Mouse (Mus musculus): ENCODE data around the gene Srarp.
A peak's percentile ranks its signal among the peaks of the same experiment; 100 is the strongest.

Srarp gene

DNA sequence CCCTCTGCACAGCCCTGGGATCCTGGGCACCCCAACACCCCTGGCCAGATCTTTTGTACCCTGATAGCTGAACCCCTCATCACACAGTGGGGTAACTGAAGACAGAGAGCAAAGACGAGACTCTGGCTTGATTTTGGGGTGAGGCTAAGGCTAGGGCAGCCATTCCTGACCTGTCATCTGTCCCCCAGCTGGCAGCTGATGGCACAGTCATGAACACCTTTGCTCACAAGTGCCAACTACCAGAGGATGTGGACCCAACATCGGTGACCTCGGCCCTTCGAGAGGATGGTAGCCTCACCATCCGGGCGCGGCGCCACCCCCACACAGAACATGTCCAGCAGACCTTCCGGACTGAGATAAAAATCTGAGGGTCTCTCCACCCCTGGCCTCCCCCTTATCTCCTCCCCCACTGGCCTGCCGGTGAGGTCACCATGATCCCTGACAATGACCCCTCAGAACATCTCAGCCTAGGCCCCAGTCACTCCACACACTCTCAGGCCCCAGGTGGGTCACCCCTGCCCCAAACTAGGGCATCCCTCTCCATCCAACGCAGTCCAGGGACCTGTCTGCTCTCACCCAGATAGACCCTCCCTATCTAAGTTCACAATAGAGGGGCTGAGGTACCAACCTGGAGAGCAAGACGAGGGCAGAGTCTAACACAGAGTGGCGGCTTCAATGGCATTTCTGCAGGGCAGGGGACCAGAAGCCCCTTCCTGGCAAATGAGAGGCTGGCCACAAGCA is 12.0 kb downstream of the Srarp start:
- DNase-seq = no peak

DNA sequence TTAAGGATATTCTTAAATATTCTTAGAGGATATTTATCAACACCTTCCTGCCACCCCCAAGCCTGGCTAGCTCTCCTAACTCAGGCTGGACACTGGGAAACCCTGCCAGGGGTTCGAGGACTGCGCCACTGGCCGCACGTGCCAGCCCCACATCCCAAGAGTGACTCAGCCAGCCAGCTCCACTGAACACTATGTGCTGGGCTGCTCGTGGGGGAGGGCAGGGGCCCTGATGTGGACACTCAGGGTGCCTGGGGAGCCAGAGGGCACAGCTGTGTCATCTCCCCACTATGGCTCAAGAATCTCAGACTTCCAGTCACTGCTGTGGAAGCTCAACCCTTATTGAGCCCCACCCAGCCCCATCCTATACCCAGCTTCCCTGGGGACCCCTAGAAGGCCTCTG is 12.6 kb downstream of the Srarp start:
- DNase-seq = no peak

DNA sequence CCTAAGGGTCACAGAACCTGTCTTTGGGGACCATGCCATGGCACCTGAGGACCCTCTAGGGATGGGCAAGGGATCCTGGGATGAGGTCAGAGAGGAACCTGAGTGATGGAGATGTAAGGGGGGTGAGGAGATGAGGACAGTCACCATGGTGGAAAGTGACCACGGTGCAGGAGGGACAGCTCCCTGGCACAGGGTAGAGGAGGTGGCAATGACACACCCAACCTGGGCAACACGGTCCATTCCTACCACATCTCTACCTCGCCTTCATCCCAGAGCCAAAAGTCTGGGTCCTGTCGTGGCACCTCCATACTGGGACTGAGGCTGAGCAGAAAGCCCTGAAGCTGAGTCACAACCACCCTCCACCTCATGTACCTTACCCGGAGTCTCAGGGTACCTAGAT is 13.1 kb downstream of the Srarp start:
- DNase-seq = no peak

DNA sequence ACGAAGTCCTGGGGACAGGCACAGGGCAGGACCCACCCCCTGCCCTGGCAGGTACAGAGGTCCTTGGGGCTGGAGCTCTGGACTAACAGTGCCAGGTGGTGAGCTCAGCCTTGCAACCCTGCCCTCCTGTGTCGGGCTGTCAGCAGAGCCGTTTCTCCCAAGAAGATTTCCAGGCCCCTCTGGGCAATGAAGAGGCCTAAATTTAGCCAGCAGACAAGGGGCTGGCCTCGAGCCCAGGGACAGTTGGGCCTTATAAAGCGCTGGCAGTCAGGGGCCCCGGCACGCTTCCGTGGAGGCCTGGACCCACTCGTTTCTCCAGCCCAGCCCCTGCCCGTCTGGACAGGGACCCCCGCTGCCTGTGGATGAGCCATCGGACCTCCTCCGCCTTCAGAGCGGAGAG is 14.5 kb downstream of the Srarp start:
- no peak for DNase-seq

DNA sequence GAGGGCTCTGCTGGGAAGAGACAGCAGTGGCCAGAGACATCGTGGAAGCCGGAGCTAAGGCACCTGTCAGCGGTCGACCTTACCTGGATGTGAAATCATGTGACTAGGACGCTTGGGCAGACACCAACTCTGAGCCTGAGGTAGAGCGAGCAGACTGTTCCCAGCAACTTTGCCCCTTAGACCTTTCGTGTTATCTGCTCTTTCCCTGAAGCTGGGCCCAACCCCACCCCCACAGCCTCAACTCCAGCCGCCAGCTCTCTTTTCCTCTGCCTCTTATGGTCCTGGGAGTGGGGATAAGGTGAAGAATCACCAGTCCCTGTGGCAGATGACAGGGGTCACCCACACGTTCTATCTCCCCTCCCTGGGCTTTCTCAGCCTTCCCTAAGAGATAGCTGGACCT is 15.0 kb downstream of the Srarp start:
- no peak for DNase-seq

DNA sequence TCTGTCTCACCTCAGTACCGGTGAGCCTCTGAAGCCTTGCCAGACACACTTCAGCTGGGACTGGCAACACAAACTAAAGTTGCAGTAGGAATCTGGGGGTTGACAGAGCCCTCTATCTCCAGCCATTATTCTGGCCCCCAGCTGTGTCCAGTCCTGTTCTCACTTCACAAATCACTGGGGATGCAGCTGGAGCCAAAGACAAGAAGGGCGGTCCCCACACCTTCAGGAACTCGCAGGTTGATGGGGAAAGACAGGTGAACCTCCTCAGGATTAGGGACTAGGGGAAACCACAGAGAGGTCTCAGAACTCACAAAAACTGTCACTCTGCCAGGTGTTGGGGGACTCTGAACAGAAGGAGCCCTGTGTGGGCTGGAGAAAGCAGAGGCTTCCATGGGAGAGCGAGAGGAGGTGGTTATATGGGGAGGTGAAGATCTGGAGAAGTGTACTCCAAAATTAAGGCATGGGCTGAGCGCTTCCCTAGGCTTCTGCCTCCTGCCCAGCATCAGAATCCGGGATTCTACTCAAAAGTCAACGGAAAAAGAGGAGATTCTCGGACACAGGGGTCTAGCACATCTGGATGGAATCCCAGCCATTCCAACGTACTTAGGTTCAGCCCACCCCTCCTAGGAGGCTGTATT is 15.6 kb downstream of the Srarp start, which contains the start of gene Hspb7:
Gene Hspb7 (plus strand): TSS at position 588 of the 638 bp plus-strand sequence.
- no peak for DNase-seq

DNA sequence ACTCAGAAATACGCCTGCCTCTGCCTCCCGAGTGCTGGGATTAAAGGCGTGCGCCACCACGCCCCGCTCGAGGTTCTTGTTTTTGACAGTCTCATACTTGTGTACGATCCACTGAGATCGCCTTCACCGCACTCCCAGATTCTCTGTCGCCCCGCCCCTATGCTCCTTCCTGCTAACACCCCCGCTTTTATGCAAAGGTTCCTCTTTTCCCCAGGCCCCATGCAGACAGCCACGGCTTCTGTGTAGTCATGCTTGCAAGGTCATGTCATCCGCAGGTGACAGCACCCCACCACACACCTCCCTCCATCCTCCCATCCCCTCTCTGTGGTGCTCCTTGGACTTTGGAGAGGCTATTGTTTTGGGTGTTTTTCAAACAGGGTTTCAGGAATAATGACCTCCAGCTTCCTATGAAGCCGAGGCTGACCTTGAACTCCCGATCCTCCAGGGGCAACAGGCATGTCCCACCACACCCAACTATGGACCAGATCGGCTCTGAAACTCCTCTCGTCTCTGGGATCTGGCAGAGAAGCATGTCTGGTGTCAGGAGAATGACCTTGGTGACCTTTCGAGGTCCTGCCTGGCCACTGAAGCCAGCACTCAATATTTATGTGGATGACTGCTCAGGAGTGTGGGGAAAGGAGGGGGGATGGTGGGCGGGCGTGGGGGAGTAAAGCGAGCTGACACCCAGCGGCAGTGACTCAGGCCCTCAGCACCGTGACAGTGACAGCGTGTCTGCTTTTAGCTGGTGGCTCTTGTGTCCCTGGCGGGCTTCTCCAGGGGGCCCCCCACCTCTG is 16.3 kb downstream of the Srarp start:
- DNase-seq = no peak

DNA sequence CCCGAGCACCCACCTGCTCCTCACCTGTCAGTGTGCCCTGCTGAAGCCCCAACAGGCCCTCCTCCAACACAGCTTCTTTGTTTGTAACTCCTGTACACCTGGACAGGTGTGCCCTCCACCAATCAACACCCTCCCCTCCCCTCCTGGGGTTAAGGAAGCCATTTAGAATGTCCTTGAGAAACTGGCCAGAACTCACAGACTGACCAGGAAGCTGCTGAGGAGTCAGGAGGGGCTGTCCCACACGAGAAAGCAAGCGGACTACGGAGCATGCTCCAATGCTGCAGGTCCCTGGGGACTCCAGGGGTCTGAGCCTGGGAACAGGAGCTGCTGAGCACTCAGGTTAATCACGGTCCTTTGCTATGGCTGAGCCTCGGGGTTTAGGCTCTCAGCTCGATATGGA is 20.0 kb downstream of the Srarp start, which contains the start of gene Clcnkb:
Gene Clcnkb (minus strand): TSS at position 91 of the 400 bp plus-strand sequence.
- DNase-seq = no peak

DNA sequence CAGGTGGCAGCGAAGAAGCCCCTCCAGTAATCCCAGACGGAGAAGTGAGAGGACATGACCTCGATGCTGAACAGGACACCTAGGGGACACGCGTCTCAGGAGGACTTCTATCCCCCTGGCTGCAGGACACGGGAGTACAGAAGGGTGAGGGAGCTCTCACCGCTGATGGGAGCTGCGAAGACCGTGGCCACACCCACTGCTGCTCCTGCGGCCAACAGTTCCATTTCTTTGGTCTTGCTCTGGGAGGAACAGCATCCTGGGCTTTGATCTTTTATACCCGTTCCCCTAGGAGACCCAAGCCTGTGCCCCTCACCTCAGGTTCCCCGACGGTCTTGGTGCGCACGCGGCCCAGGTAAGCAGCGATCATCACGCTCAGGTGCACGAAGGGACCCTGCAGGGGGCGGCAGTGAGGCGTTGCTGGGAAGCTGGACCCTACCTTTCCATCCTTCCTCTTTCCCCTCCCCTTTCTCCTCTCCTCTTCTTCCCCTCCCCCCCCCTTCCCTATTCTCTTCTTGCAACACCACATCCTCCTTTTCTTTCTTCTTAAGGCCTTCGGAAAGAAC is 24.4 kb downstream of the Srarp start:
- DNase-seq = no peak

DNA sequence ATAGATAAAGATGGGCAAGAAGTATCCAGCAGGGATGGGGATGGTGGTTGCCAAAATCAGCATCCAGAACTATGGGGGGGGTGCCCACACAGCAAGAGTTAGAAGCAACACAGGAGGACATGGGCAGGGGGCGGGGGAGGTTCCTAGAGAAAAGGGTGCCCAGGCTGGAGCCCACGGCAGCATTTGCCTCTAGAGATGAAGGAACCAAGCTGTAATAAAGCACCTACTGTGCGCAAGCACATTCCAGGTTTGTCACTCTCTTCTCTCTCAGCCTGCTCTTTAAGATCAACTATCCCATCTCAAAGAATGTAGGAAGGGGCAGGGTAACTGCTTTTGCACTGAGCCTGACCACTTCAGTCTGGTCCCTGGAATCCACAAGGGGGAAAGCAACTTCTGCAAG is 27.3 kb downstream of the Srarp start:
- DNase-seq = no peak

DNA sequence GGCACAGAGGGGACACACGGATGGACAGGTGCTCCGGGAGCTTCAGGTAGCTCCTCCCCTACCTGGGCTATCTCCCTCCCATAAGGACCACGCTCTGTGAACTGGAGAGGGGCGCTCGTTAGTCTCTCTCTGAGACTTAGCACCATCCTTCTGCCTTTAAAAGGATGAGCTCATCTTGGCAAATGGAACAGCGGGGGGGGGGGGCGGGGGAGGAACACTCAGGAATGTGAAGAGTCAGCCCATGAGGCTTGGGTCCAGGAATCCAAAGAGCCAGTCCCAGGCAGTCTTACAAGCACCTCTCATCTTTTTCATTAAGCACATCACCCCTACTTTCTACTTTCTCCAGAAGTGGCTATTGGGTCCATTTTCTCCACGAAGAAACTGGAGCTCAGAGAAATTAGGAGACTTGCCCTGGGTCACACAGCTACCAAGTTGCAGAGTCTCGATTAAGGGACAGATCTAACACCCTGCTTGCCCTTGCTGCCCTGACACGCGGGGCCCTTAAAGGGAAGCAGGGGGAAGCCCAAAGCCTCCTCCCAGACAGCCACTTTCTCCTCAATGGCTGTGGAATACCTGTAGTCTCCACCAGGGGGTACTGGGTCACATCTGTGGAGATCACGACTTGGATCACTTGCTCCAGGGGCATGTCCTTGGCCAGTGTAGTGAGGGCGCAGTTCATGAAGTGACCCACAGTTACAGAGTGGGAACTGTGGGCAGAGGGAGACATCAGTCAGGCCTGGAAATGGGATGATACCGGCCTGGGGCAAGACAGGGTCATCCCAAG is 29.2 kb downstream of the Srarp start:
- DNase-seq = no peak

DNA sequence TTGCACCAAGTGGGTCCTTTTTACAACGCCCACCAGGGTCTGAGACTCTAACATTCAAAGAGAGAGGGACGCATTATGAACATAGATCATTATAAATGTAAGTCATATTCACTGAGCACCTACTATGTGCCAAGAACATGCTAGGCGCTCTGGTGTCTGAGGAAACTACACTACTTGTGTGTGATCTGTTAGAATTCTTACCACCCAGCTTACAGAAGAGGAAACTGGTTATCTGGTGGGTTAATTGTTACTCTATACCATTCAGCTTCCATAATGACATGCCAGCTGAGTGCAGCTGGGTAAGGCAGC is 30.6 kb downstream of the Srarp start:
- DNase-seq = no peak

DNA sequence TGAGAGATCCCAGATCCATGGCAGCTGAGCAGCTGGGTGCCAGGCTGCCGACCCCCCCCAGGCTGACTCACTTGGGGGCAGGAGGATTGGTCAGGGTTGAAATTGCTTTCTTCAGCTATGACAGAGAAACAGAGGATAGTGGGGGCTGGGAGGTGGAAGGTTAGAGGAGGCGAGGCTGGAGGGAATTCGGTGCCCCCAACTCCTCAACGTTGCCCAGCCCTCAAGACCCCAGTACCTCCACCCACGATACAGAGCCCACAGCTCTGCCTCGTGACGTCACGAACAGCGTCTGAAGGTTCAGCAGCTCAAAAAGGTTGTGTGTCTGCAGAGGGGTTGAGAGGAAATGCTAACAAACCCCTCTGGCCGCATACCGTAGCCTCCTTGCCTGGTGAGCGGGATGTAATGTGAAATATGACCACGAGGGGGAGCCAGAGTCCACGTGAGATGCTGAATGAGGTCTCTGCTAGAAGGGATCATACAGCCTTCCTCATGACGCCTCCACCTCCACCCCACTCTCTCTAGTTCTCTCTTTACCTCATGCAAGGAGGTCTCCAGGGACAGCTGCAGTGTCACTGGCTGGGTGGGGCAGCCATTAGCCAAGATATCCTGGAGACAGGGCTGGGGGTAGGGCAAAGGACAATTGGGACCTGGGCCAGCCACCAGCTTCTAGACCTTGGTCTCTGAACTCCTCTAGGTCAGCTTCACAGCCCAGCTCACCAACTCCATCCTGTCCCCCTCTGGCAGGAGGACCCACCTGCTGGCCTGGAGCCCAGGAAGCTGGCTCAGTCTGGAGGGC is 31.2 kb downstream of the Srarp start:
- DNase-seq = peak; percentile 86

DNA sequence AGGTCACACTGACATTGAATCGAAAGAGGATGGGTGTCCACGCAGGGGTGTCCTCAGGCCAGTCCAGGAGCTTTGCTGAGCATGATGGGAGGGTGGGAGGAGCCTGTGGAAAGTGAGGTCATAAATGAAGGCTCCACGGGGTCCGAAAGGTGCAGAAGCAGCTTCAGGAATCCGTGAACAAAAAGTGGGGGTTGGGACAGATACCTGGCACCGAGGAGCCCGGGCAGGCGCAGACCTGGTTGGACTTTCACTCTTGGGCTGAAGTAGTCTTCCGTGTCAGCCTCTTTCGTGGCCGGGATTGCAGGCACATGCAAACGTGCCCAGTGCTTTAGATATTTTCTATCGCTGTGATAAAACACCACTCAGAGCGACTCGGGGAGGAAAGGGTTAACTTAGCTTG is 35.7 kb downstream of the Srarp start:
- DNase-seq = no peak

DNA sequence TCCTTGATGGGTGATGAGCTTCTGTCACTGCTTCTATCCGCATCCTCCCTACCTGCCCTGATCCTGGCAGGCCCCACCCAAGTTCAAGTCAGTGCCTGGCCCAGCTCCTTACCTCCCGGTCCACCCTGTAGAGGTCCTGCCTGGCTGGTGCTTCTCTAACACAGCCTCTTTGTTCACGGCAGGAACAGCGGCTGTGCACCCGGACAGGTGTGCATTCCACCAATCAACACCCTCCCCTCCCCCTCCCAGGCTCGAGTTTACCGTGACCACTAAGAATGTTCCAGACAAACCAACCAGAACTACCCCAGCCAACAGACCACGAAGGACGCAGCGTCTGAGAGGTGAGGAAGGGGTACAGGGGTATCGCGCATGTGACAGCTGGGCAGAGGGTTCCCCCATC is 37.4 kb downstream of the Srarp start, which contains the start of gene Clcnka:
Gene Clcnka (minus strand): TSS at position 180 of the 400 bp plus-strand sequence.
- no peak for DNase-seq

DNA sequence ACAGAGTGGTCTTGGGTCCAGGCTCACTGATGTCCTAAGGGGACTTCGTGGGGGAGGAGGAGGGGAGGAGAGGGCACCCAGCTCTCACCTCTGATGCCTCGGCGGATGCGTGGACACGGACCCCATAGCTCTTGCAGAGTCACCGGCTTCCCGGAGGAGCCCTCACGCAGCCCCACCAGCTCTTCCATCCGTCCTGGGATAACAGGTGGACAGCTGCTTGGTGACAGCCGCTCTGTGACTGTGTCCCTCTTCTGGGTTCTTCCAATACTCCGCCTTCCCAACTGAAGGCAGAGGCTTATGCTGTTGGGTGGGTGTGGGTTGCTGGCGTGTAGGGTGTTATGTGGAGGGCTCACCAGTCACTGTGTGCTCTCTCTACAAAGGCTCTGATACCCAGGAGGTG is 38.0 kb downstream of the Srarp start:
- no peak for DNase-seq

DNA sequence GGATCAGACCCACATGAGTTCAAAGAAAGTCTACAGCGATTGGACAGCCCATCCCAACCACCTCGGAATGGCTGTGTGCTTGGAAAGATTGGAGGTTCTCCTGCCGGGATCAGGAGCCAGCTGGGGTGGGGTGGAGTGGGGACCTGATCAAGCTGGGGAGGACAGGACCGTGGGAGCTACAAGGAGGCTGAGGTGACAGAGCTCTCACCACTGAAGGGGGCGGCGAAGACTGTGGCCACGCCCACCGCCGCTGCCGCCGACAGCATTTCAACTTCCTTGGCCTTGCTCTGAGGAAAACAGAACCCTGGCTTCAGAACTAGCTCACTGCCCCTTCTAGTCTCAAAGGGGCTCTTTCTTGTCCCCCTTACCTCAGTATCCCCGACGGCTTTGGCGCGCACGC is 41.2 kb downstream of the Srarp start:
- no peak for DNase-seq

DNA sequence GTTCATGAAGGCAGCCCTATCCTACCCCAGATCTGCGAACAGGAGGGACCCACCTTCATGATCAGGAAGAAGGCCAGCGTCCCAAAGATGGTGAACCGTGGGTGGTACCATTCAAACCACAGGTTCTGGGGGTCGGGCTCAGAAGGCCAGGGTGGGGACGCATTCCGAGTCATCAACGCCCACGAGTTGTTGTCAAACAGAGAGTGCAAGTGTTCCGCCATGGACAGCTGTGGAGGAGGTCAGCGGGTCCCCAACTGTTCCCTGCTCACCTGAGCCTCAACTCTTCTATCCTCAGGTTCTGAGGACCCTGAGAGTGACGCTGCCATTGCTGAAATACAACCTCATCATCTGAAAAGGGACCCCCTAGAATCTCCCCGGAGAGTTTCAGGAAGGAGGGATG is 44.6 kb downstream of the Srarp start:
- DNase-seq = no peak

DNA sequence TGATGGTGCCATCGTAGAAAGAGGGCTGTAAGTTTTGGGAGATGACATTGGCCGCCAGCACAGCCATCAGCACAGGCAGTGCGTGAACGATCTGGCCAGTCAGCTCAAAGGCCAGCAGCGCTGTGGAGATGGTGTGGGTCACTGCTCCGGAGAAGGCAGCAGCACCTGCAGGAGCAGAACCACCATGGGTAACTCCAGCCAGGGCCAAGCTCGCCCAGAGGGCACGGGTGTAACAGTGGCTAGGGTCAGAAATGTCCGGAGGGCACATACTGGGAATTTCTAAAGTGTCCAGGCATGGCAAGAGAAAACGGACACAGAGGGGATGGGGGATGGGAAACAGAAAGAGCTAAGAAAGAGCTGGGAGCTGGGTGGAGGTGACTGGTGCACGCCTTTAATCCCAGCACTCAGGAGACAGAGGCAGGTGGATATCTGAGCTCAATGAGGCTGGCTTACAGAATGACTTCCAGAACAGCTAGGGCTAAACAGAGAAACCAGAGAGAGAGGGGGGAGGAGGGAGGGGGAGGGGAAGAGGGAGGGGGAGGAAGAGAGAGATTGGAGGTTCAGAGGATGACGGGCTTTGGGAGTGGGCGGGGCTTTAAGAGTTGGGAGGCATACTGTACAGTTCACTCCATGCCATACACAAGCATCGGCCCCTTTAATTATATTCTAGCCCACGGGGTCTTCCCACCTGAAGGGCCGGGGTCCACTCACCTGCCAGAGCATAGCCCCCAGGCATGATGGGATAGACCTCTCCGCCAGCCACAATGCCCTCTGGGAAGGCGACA is 46.3 kb downstream of the Srarp start:
- no peak for DNase-seq

DNA sequence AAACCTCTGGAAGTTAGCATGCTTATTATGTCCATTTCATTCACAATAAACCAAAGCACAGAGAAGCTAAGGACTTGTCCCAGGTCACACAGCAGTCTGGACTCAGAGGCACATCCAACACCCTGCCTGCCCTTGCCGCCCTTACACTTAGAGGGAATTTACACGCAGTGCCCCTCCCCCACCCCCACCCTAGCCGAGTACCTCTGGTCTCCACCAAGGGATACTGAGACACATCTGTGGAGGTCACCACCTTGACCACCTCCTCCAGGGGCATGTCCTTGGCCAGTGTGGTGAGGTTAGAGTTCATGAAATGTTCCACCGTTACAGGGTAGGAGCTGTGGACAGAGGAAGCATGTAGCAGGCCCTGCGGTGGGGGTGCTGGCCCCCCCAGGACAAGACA is 48.0 kb downstream of the Srarp start:
- no peak for DNase-seq
